Mouse (Mus musculus) left cerebral cortex, postnatal 36 days (tissue): ENCODE measurements around the gene Mcf2. TPM values are rescaled to one million over a fixed set of nuclear protein-coding genes. Genes with fewer than 3 reads are reported as not detected.

Source experiments
- total RNA-seq, 2 experiments: library from RNA; stranded (reverse); gene quantifications; 2 replicates each; pipeline ENCODE4 v1.2.3; 2021

The Mcf2 gene
- total RNA-seq, 2 experiments from 2014 or later, result 3.9 to 4.4 TPM

Other genes with a start within 250 kb of the Mcf2 start
- gene F9, start 179.6 kb downstream of the Mcf2 start, total RNA-seq, result under 1 TPM; 0.23 to 0.37 TPM